ENCODE assay signal across 9 mouse cellular contexts in genomic region chr4:43964326-43964833, GRCm38 (mm10). TPM values are rescaled to one million over a fixed set of nuclear protein-coding genes. Genes with fewer than 3 reads are reported as not detected.
DNase-seq lines count a peak whose midpoint lies in the region; ATAC-seq lines count a peak whose summit lies in the region.
"Had no signal": no experiment of that assay in that cellular context is flagged by ENCODE, and none has a peak within 500 bp of the region (broad histone marks: within the 10 kb centered on the region; RNA-seq: fewer than 3 reads in every experiment).

No protein-coding gene starts in this region.

- no peak for ATAC-seq in heart, embryonic 16.5 days (replicated peaks; ENCODE audit: extremely low read depth, insufficient read depth, low FRiP score)
- no peak for ATAC-seq in lung, embryonic 16.5 days (ENCODE audit: low read depth)
- no peak for ATAC-seq in monocyte, adult 5-6 weeks (replicated peaks; ENCODE audit: insufficient number of reproducible peaks, low FRiP score, low TSS enrichment, poor library complexity, severe bottlenecking)

- WGBS in heart, embryonic 16.5 days = 24% methylated on average over 2 of the region's 2 CpGs
- 34% methylated on average over 2 of the region's 2 CpGs for WGBS in lung, embryonic 16.5 days
- WGBS in limb, embryonic 10.5 days = 56% methylated on average over 2 of the region's 2 CpGs

- no peak overlapping the region for H3K27ac ChIP-seq in heart, embryonic 16.5 days (ENCODE audit: low read length)
- H3K27ac ChIP-seq in lung, embryonic 16.5 days (ENCODE audit: low read length) = no peak overlapping the region
- H3K27ac ChIP-seq in limb, embryonic 10.5 days = no peak overlapping the region

- H3K9ac ChIP-seq in heart, embryonic 16.5 days (ENCODE audit: low read length) = 0 out of 2 replicates have a peak overlapping the region, but pooled peaks have one; percentile 3
- H3K9ac ChIP-seq in lung, embryonic 16.5 days (ENCODE audit: low read length) = peak overlapping the region; percentile 27; the same call in 1 of the 2 replicates

- H3K4me3 ChIP-seq in heart, embryonic 16.5 days (ENCODE audit: low read length) = no peak overlapping the region
- no peak overlapping the region for H3K4me3 ChIP-seq in lung, embryonic 16.5 days (ENCODE audit: low read length)
- no peak overlapping the region for H3K4me3 ChIP-seq in limb, embryonic 10.5 days

- no peak overlapping the region for H3K4me2 ChIP-seq in heart, embryonic 16.5 days (ENCODE audit: low read depth, low read length)
- no peak overlapping the region for H3K4me2 ChIP-seq in lung, embryonic 16.5 days (ENCODE audit: low read depth, low read length)

- DNase-seq in thymus, postnatal 4 days = peak; percentile 48
- no peak for DNase-seq in thymus, adult 18-20 months
- no peak for DNase-seq in limb, embryonic 10.5 days (ENCODE audit: low spot score)
- no peak for DNase-seq in right cerebral cortex, adult 2 months (ENCODE audit: low spot score in 2 of 2)
- DNase-seq in layer of hippocampus, adult 9-11 months = no peak

- H3K4me1 ChIP-seq in heart, embryonic 16.5 days (ENCODE audit: control insufficient read depth, insufficient read depth, low read length) = peaks cover 22% of the 10 kb centered on the region
- peaks cover 21% of the 10 kb centered on the region for H3K4me1 ChIP-seq in lung, embryonic 16.5 days (replicated peaks; ENCODE audit: control insufficient read depth, insufficient read depth, low read length)
- H3K4me1 ChIP-seq in limb, embryonic 10.5 days = peaks cover 44% of the 10 kb centered on the region

- no peaks in the 10 kb centered on the region for H3K27me3 ChIP-seq in heart, embryonic 16.5 days (ENCODE audit: control insufficient read depth, insufficient read depth, low read length)
- no peaks in the 10 kb centered on the region for H3K27me3 ChIP-seq in lung, embryonic 16.5 days (ENCODE audit: control insufficient read depth, insufficient read depth, low read depth, low read length)
- peaks cover 6% of the 10 kb centered on the region for H3K27me3 ChIP-seq in limb, embryonic 10.5 days (ENCODE audit: low read depth, poor library complexity, severe bottlenecking)

- H3K9me3 ChIP-seq in heart, embryonic 16.5 days (replicated peaks; ENCODE audit: control insufficient read depth, low read length) = no peaks in the 10 kb centered on the region
- no peaks in the 10 kb centered on the region for H3K9me3 ChIP-seq in lung, embryonic 16.5 days (ENCODE audit: control insufficient read depth, low read length)
- H3K9me3 ChIP-seq in limb, embryonic 10.5 days (replicated peaks) = no peaks in the 10 kb centered on the region

- no peaks in the 10 kb centered on the region for H3K36me3 ChIP-seq in heart, embryonic 16.5 days (ENCODE audit: control insufficient read depth, insufficient read depth)
- H3K36me3 ChIP-seq in lung, embryonic 16.5 days (ENCODE audit: control insufficient read depth, insufficient read depth, low read length) = no peaks in the 10 kb centered on the region
- H3K36me3 ChIP-seq in limb, embryonic 10.5 days = no peaks in the 10 kb centered on the region

RNA-seq across cellular contexts. Expression of gene Glipr2, which starts 7.2 kb away (rescaled TPM):
- 51.4 and 53.7 TPM in 2 replicates for polyA plus RNA-seq in heart, embryonic 16.5 days (2015; fragmentation: Nextera tagmentation; extraction: Ambion mirVana)
- 57.8 and 59.6 TPM in 2 replicates for polyA plus RNA-seq in lung, embryonic 16.5 days (2015; fragmentation: Nextera tagmentation; extraction: Ambion mirVana)
- polyA plus RNA-seq in limb, embryonic 10.5 days (2016; fragmentation: Nextera tagmentation; extraction: Ambion mirVana) = 30.1 and 44.7 TPM in 2 replicates
- total RNA-seq in monocyte, adult 5-6 weeks (2017) = 116 to 119 TPM (median 118 TPM) in 3 replicates

RNA-seq across cellular contexts. Expression of gene Ccin, which starts 18.9 kb away (rescaled TPM):
- not detected in 2 replicates for polyA plus RNA-seq in heart, embryonic 16.5 days (2015; fragmentation: Nextera tagmentation; extraction: Ambion mirVana)
- polyA plus RNA-seq in lung, embryonic 16.5 days (2015; fragmentation: Nextera tagmentation; extraction: Ambion mirVana) = not detected in 2 replicates
- polyA plus RNA-seq in limb, embryonic 10.5 days (2016; fragmentation: Nextera tagmentation; extraction: Ambion mirVana) = not detected in 2 replicates
- total RNA-seq in monocyte, adult 5-6 weeks (2017) = 0.39 TPM in 1 of 3 replicates, not detected in the others
- polyA plus RNA-seq: large intestine, adult 2 months had no signal

RNA-seq across cellular contexts. Expression of gene Clta, which starts 39.9 kb away (rescaled TPM):
- polyA plus RNA-seq in heart, embryonic 16.5 days (2015; fragmentation: Nextera tagmentation; extraction: Ambion mirVana) = 134 and 150 TPM in 2 replicates
- 186 and 199 TPM in 2 replicates for polyA plus RNA-seq in lung, embryonic 16.5 days (2015; fragmentation: Nextera tagmentation; extraction: Ambion mirVana)
- polyA plus RNA-seq in limb, embryonic 10.5 days (2016; fragmentation: Nextera tagmentation; extraction: Ambion mirVana) = 215 and 217 TPM in 2 replicates
- 320 to 466 TPM (median 446 TPM) in 3 replicates for total RNA-seq in monocyte, adult 5-6 weeks (2017)
